Comparison of ENCODE assay signal across 30 mouse cellular contexts in the genomic region with DNA sequence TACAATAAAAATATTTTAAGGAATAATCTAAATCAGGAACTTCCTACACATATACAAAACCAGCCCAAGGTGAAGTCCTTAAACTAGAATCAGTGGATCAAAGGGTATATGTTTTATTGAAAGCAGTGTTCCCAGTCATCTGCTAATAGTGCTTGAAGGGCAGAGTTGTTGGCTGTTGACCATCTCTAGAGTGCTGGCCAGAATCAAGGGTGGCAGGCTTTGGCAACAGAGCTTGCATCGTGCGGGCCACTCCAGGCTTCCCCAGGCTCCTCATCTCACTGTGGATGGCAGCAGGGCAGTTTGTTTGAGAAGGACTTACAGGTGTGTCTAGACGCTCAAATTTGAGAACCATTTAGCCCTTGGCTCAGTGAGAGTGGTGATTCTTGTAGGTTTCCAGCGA. TPM values are rescaled to one million over a fixed set of nuclear protein-coding genes. Genes with fewer than 3 reads are reported as not detected.
DNase-seq lines count a peak whose midpoint lies in the region; ATAC-seq and TF ChIP-seq lines count a peak whose summit lies in the region.
"Had no signal": no experiment of that assay in that cellular context is flagged by ENCODE, and none has a peak within 500 bp of the region (broad histone marks: within the 10 kb centered on the region; RNA-seq: fewer than 3 reads in every experiment).

No protein-coding gene starts in this region.

- H3K4me3 ChIP-seq in cerebellum, adult 2 months (replicated peaks; ENCODE audit: insufficient read depth, low read depth, low read length) = no peak overlapping the region
- H3K4me3 ChIP-seq in heart, embryonic 11.5 days (ENCODE audit: low read depth, low read length) = no peak overlapping the region
- H3K4me3 ChIP-seq: embryonic facial prominence, embryonic 10.5 days; embryonic facial prominence, embryonic 13.5 days; erythroblast, embryonic 14.5 days; forebrain, embryonic 12.5 days; forebrain, embryonic 15.5 days; heart, embryonic 10.5 days; heart, embryonic 15.5 days; hindbrain, embryonic 12.5 days; intestine, embryonic 15.5 days; kidney, embryonic 15.5 days had no signal

- peak; percentile 37 to 50 for DNase-seq in cerebellum, postnatal 10 days
- DNase-seq in cerebellum, adult 8-10 months = no peak
- DNase-seq in cerebellum, postnatal 36 days = peak; percentile 12
- DNase-seq in cerebellum, adult 2 months = no peak
- DNase-seq in heart, adult 9 months (ENCODE audit: low spot score in 2 of 2) = peak; percentile 15 to 17
- peak; percentile 14 for DNase-seq in adipocyte (ENCODE audit: low spot score)
- DNase-seq: adrenal gland, adult 8-10 months; adrenal gland, postnatal 36 days; B cell, adult 2 months; cerebellum, adult 11 months; cerebellum, adult 9-11 months; embryo, embryonic 11 days; gastrocnemius, postnatal 25 days; kidney, adult 11 months; kidney, adult 8-10 months had no signal

- no peak for ATAC-seq in heart, embryonic 11.5 days (replicated peaks; ENCODE audit: insufficient number of reproducible peaks, low FRiP score, low TSS enrichment)
- ATAC-seq: forebrain, embryonic 15.5 days; hindbrain, embryonic 16.5 days; intestine, embryonic 15.5 days; Patski had no signal

- H3K27ac ChIP-seq in cerebellum, adult 2 months (ENCODE audit: insufficient read depth, low read length) = no peak overlapping the region
- no peak overlapping the region for H3K27ac ChIP-seq in heart, embryonic 11.5 days (ENCODE audit: low read depth, low read length)
- H3K27ac ChIP-seq: embryonic facial prominence, embryonic 10.5 days; embryonic facial prominence, embryonic 13.5 days; forebrain, embryonic 12.5 days; forebrain, embryonic 15.5 days; heart, embryonic 10.5 days; heart, embryonic 15.5 days; hindbrain, embryonic 12.5 days; intestine, embryonic 15.5 days; kidney, embryonic 15.5 days had no signal

- H3K9ac ChIP-seq in heart, embryonic 11.5 days (ENCODE audit: low read depth, low read length) = no peak overlapping the region
- H3K9ac ChIP-seq: embryonic facial prominence, embryonic 13.5 days; forebrain, embryonic 12.5 days; forebrain, embryonic 15.5 days; heart, embryonic 15.5 days; hindbrain, embryonic 12.5 days; intestine, embryonic 15.5 days; kidney, embryonic 15.5 days had no signal

- TF ChIP-seq POLR2A in cerebellum, adult 2 months (IDR thresholded peaks at IDR 0.05; ENCODE audit: borderline replicate concordance, insufficient read depth, low read length) = no peak

- H3K4me2 ChIP-seq in heart, embryonic 11.5 days = no peak overlapping the region
- H3K4me2 ChIP-seq: embryonic facial prominence, embryonic 13.5 days; forebrain, embryonic 12.5 days; forebrain, embryonic 15.5 days; heart, embryonic 15.5 days; hindbrain, embryonic 12.5 days; intestine, embryonic 15.5 days; kidney, embryonic 15.5 days had no signal

- no peaks in the 10 kb centered on the region for H3K9me3 ChIP-seq in heart, embryonic 11.5 days (replicated peaks; ENCODE audit: control insufficient read depth, low read length)
- H3K9me3 ChIP-seq: embryonic facial prominence, embryonic 10.5 days; embryonic facial prominence, embryonic 13.5 days; forebrain, embryonic 12.5 days; forebrain, embryonic 15.5 days; G1E; heart, embryonic 10.5 days; heart, embryonic 15.5 days; hindbrain, embryonic 12.5 days; intestine, embryonic 15.5 days; kidney, embryonic 15.5 days had no signal

- no peaks in the 10 kb centered on the region for H3K36me3 ChIP-seq in heart, embryonic 11.5 days (ENCODE audit: control insufficient read depth, insufficient read depth, low read length)
- H3K36me3 ChIP-seq: embryonic facial prominence, embryonic 10.5 days; forebrain, embryonic 12.5 days; forebrain, embryonic 15.5 days; heart, embryonic 10.5 days; heart, embryonic 15.5 days; hindbrain, embryonic 12.5 days; intestine, embryonic 15.5 days; kidney, embryonic 15.5 days had no signal

- 62% methylated on average over 4 of the region's 4 CpGs for WGBS in cerebellum, adult 2 months
- WGBS in heart, embryonic 11.5 days (ENCODE audit: insufficient replicate concordance) = 81% methylated on average over 4 of the region's 4 CpGs

- no peak for TF ChIP-seq CTCF in cerebellum, adult 2 months (IDR thresholded peaks at IDR 0.05; ENCODE audit: borderline replicate concordance, insufficient read depth, low read depth, low read length)

- no peaks in the 10 kb centered on the region for H3K4me1 ChIP-seq in cerebellum, adult 2 months (ENCODE audit: control insufficient read depth, insufficient read depth, low read length)
- H3K4me1 ChIP-seq in heart, embryonic 11.5 days (ENCODE audit: control insufficient read depth, insufficient read depth, low read length) = peaks cover 10% of the 10 kb centered on the region; the same call in 1 of the 2 replicates
- H3K4me1 ChIP-seq: embryonic facial prominence, embryonic 13.5 days; intestine, embryonic 15.5 days; kidney, embryonic 15.5 days had no signal

- H3K27me3 ChIP-seq in cerebellum, adult 2 months (ENCODE audit: control insufficient read depth, insufficient read depth, low read length) = no peaks in the 10 kb centered on the region; the same call in 1 of the 2 replicates
- H3K27me3 ChIP-seq in heart, embryonic 11.5 days (ENCODE audit: control insufficient read depth, insufficient read depth, low read length) = no peaks in the 10 kb centered on the region
- H3K27me3 ChIP-seq: CH12.LX; embryonic facial prominence, embryonic 13.5 days; forebrain, embryonic 12.5 days; forebrain, embryonic 15.5 days; heart, embryonic 15.5 days; hindbrain, embryonic 12.5 days; intestine, embryonic 15.5 days; kidney, embryonic 15.5 days; Patski had no signal

RNA-seq across cellular contexts. Expression of a gene that starts 26.1 kb away (rescaled TPM):
- polyA plus RNA-seq in cerebellum, adult 2 months (2012; rRNA removed) = 11.5 and 11.9 TPM in 2 replicates
- 8.7 and 9.4 TPM in 2 replicates for polyA plus RNA-seq in heart, embryonic 11.5 days (2014; fragmentation: Nextera tagmentation; extraction: Ambion mirVana)

RNA-seq across cellular contexts. Expression of a gene that starts 26.2 kb away (rescaled TPM):
- polyA plus RNA-seq in cerebellum, adult 2 months (2012; rRNA removed) = 51.7 and 53.2 TPM in 2 replicates
- 32.1 and 33.2 TPM in 2 replicates for polyA plus RNA-seq in heart, embryonic 11.5 days (2014; fragmentation: Nextera tagmentation; extraction: Ambion mirVana)

Comparison
In these comparisons a context has a peak if more than half of its experiments do, and no peak if none do; other contexts are left out.
1. DNase-seq: peak in cerebellum, postnatal 10 days (2 of 2), cerebellum, postnatal 36 days (2 of 2), heart, adult 9 months (2 of 2) and adipocyte (single experiment); none in cerebellum, adult 8-10 months (single experiment) and cerebellum, adult 2 months (0 of 2).